Mouse (Mus musculus): ENCODE measurements at regions not wholly inside any gene's neighbourhood (a gene's known extent, or its start where the extent isn't known, plus 50 kb on each side); places are given as distances from the start of the nearest gene placed in this dataset.

GRCm38 (mm10) chr9:78787866-78788265, 172.5 kb downstream of the Cd109 start:
- TF ChIP-seq CTCF (IDR thresholded peaks at IDR 0.05; ENCODE audit: borderline replicate concordance, insufficient read depth, low read length) (peak; percentile 22; the same call in 1 of the 2 replicates), POLR2A (IDR thresholded peaks at IDR 0.05; ENCODE audit: low read depth, low read length) (no peak)

All from embryonic fibroblast, embryonic 13.5 days (primary cell).